Mouse (Mus musculus) neutrophil, adult 5-6 weeks (primary cell): ENCODE results near the gene Gm26992. TPM values are rescaled to one million over a fixed set of nuclear protein-coding genes. Genes with fewer than 3 reads are reported as not detected.
A peak's percentile ranks its signal among the peaks of the same experiment; 100 is the strongest.
"Not testable (repeated sequence)": the region's sequence is repeated elsewhere in the genome, so short reads cannot be mapped to it uniquely, and the experiment has no call there.

Experiments
- ATAC-seq: fragments of 151-379, 151-347 bp; 2 replicates; pipeline ENCODE4 v1.8.0; 2017; ENCODE audit warnings: mild to moderate bottlenecking, moderate TSS enrichment; ENCODE audit not compliant: insufficient number of reproducible peaks, poor library complexity, low FRiP score, severe bottlenecking; ENCODE audit errors: extremely low read depth
- total RNA-seq: library from RNA; stranded (forward); fragments of 200-1000 nt; gene quantifications from 2 replicates; pipeline ENCODE4 v1.2.3, GENCODE M21; 2017

Gene Gm26992
- total RNA-seq = not detected in 2 replicates

GRCm38 (mm10) chrX:103421710-103422109, at the start of gene Gm26992:
Gene Gm26992, plus strand, starts transcription at chrX:103422010.
- ATAC-seq = no peak

DNA sequence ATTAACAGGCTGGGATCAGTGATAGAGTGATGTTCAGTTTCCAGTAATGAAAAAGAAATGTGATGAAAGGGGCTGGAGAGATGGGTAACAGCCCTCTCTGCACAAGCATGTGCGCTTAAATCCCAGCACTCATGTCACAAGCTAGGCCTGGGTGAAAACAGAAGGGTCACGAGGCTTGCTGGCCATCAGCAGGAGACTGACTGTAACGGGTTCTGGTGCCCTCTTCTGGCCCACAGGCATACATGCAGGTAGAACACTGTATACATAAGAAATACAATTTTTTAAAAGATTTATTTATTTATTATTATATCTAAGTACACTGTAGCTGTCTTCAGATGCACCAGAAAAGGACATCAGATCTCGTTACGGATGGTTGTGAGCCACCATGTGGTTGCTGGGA, 47.6 kb upstream of the Gm26992 start:
- no peak for ATAC-seq

- ATAC-seq = no peak
These were observed 37.3 kb upstream of the Gm26992 start for GRCm38 (mm10) chrX:103384528-103384927.

DNA sequence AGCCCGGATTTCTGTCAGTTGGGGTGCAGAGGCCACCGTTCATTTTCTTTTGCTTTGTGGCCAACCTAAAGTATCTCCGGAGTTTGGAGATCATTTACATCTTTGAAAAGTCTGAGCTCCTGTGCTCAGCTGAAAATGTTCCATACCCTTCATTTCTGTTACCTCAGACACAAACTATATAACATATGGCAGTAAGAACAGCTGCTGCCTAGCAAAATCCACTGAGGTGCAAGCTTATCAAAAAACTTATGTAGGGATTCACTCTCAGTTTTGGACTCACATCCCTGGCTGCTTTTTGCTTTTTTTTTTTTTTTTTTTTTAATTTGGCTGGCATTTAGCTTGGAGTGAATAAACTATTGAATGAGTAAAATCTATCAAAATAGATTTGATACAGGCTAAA, 33.7 kb upstream of the Gm26992 start:
- no peak for ATAC-seq

- no peak for ATAC-seq
These were observed 28.0 kb upstream of the Gm26992 start for GRCm38 (mm10) chrX:103393841-103394240.

GRCm38 (mm10) chrX:103405021-103405420, 16.8 kb upstream of the Gm26992 start:
- ATAC-seq = no peak

- ATAC-seq = no peak
These were observed 7.6 kb upstream of the Gm26992 start, which contains the start of gene Tsx for GRCm38 (mm10) chrX:103414167-103414566. Gene Tsx, plus strand, starts transcription at chrX:103414467.

DNA sequence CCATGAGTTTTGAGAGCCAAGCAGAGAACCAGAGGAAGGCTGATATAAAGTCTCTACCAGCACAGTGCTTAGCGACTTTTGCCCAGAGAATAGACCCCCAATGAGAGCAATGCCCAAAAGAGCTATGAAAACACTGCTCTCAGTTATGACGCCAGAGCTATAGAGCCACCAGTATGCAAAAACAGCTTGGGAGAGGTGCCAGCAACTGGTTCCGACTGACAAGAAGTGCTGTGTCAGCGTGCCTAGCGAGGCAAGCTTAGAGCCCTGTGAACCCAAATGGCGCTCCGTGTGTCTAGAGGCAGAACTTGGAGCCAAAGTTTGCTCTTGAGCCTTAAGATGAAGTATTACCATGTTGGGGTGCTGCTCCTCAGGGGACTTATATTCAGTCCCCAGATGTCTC, 5.9 kb downstream of the Gm26992 start:
- no peak for ATAC-seq

DNA sequence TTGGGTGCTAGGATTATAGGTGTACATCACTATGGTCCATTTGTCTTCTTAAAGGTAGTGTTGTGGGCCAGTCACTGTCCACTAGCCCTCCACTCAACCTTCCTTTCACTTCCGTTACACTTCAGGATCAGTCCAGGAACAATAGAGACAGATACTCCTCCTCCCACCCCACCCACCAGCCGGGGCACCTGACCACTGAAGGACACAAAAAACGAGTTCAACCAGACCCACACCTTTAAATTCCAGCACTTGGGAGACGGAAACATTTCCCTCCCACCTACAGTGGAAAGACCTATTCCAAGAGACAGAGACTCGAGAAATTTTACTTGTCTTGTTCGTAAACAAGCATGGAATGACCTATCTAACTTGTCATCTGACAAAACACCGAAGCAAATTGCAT, 10.5 kb downstream of the Gm26992 start:
- no peak for ATAC-seq

DNA sequence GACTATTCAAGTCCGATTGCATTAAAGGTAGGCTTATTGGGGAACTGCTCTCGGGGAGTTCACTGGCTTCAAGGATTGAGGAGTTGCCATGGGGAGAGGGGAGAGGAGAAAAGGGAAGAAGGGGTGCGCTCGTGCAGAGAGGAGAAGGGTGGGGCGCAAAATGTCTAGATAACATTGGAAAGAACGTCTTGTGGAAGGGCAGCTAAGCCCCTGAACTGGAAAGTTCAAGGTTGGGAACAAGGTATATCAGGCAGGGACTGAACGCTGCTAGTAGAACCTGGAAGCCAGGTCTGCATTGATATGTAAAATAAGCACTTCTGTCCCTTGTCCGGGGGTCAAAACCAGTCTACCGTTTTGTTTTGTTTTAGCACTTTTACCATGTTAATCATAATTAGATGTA, 16.2 kb downstream of the Gm26992 start:
- no peak for ATAC-seq

DNA sequence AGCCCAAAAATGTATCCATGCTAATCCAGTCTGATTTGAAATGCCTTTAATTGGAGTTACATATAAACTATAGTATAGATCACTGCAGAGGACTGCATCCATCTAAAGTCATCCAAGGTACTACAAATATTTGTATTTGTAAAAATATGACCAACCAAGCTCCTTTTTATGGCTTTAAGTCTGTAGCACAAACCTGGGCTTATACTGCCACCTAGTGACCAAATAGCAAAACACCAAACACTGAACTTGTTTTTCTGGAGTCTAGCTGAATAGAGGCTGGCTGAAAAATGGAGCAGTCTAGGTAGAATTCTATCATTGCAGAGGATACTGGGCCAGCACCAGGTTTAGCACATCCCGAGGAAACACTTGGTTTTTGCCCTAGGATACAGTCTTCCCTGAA, 19.0 kb downstream of the Gm26992 start:
- ATAC-seq = no peak

DNA sequence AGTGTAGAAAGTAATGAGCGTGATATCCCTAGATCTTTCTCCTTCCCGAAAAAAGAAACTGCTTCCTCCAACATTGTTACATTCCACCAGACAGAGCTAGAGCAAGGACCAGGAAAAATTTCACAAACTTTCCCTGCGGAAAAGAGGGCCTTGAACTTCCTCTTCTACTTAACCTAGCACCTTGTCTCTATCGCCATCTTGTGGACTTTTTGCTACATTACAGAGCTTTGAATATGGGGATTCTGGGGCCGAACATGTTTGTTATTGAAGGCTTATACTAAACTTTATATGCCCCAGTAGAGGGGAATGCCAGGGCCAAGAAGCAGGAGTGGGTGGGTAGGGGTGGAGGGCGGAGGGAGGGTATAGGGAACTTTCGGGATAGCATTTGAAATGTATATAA, 21.9 kb downstream of the Gm26992 start:
- ATAC-seq = no peak

GRCm38 (mm10) chrX:103447539-103448169, 25.8 kb downstream of the Gm26992 start:
- no peak for ATAC-seq

GRCm38 (mm10) chrX:103448429-103448828, 26.6 kb downstream of the Gm26992 start:
- ATAC-seq = not testable (repeated sequence)

DNA sequence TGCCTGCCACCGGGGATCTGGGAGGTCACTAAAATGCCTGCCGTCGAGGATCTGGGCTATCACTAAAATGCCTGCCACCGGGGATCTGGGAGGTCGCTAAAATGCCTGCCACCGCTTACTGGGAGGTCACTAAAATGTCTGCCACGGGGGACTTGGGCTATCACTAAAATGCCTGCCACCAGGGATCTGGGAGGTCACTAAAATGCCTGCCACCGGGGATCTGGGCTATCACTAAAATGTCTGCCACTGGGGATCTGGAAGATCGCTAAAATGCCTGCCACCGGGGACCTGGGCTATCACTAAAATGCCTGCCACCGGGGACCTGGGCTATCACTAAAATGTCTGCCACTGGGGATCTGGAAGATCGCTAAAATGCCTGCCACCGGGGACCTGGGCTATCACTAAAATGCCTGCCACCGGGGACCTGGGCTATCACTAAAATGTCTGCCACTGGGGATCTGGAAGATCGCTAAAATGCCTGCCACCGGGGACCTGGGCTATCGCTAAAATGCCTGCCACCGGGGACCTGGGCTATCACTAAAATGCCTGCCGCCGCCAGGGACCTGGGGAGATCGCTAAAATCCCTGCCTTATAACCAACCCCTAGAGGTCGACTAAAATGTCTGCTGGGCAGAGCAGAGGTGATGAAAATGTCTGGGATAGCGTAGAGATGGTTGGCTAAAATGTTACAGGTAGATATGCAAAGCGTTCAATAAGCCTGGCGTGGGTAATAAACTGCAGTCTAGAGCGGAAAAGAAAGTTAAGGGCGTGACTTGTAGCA, 27.3 kb downstream of the Gm26992 start:
- ATAC-seq = not testable (repeated sequence)

GRCm38 (mm10) chrX:103452815-103453214, 31.0 kb downstream of the Gm26992 start:
- ATAC-seq = no peak

DNA sequence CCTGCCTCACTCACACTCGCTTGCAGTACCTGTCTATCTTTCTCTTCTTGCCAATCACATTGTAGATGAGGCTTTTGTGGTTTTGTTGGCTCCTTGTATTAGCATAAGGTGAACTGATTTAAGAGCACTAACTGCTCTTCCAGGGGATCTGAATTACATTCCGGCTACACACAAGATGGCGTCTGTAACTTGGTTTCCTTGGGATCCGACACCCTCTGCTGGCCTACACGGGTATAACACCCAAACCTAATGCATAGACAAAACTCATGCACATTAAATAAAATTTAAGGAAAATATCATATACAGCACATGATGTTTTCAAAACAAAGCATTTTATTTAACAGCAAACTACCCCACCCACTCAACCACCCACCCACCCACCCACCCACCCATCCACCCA, 38.2 kb downstream of the Gm26992 start:
- no peak for ATAC-seq

DNA sequence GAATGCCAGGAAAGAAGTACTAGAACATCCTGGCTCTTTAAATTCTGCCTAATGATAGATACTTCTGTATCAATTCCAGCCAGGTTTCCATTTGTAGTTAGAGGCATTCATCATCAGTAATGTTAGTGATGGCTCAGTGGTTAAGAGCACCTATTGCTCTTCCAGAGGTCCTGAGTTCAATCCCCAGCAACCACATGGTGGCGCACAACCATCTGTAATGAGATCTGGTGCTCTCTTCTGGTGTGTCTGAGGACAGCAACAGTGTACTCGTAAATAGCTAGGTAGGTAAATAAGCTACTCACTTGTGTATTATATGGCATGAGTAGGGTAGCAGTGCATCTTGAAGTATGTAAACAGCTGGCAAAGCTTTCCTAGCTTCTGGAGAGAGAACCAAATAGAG, 47.2 kb downstream of the Gm26992 start:
- no peak for ATAC-seq

DNA sequence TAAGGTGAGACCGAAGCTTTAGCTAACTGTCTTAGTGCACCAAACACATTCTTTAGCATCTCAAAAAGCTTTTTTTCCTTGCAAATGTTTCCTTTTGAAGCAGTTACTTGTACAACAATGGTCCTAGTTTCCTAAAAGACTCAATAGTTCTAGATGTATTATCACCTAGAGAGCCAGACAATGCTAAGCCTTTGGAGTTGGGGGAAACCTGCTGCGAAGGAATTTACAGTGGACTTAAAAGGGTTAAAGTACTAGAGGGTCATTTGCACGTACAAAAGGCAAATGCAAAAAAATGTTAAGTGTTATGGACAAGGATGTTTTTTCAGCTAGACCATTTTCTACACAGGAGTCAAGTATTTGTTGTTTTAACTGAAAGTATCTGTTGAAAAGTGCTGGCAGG, 50.5 kb downstream of the Gm26992 start:
- no peak for ATAC-seq

GRCm38 (mm10) chrX:103477507-103477906, 55.7 kb downstream of the Gm26992 start:
- peak; percentile 85; the same call in 1 of the 2 replicates for ATAC-seq
